Mouse (Mus musculus) embryonic facial prominence, embryonic 13.5 days (tissue): Measurements from ENCODE around the gene Rasa2. TPM values are rescaled to one million over a fixed set of nuclear protein-coding genes. Genes with fewer than 3 reads are reported as not detected.
"Not testable (repeated sequence)": the region's sequence is repeated elsewhere in the genome, so short reads cannot be mapped to it uniquely, and the experiment has no call there.

ENCODE experiments used
- ATAC-seq: fragments of 200-750 bp; cut with Nextera tagmentation; 2 replicates; pipeline ENCODE4 v1.8.0; 2017; ENCODE audit warnings: low read depth; ENCODE audit not compliant: insufficient number of reproducible peaks, insufficient read depth, low FRiP score, low TSS enrichment
- H3K27ac ChIP-seq: fragments of 300-500 bp; sonication (generic); 2 replicates; pipeline ENCODE4 v1.5.1; 2015; ENCODE audit warnings: moderate library complexity, mild to moderate bottlenecking, inconsistent platforms
- H3K27me3 ChIP-seq: fragments of 300-500 bp; sonication (generic); 2 replicates; pipeline ENCODE4 v1.6.1; 2015; ENCODE audit warnings: mild to moderate bottlenecking, inconsistent platforms
- H3K36me3 ChIP-seq: fragments of 300-500 bp; sonication (generic); 2 replicates; pipeline ENCODE4 v1.6.1; 2015; ENCODE audit warnings: mild to moderate bottlenecking, inconsistent platforms
- H3K4me1 ChIP-seq: fragments of 300-500 bp; sonication (generic); 2 replicates; pipeline ENCODE4 v1.6.1; 2015; ENCODE audit warnings: inconsistent platforms
- H3K4me2 ChIP-seq: fragments of 300-500 bp; sonication (generic); 2 replicates; pipeline ENCODE4 v1.6.1; 2015; ENCODE audit warnings: moderate library complexity, mild to moderate bottlenecking, inconsistent platforms
- H3K4me3 ChIP-seq: fragments of 300-500 bp; sonication (generic); 2 replicates; pipeline ENCODE4 v1.5.1; 2015; ENCODE audit warnings: mild to moderate bottlenecking, inconsistent platforms
- H3K9ac ChIP-seq: fragments of 300-500 bp; sonication (generic); 2 replicates; pipeline ENCODE4 v1.6.1; 2015; ENCODE audit warnings: mild to moderate bottlenecking, inconsistent platforms
- H3K9me3 ChIP-seq: fragments of 300-500 bp; sonication (generic); 2 replicates; pipeline ENCODE4 v1.6.1; 2016; ENCODE audit warnings: inconsistent platforms
- WGBS: fragments of 180-500 bp; shearing (Covaris S2); methylation state at CpG from one replicate; pipeline ENCODE4 v1.1.7; 2015; ENCODE audit warnings: mixed read lengths; 5-methylcytosine and 5-hydroxymethylcytosine counted together
- polyA plus RNA-seq: library from polyadenylated mRNA; unstranded; fragments of >200 nt; fragmentation: Nextera tagmentation; extraction: Ambion mirVana; gene quantifications from 2 replicates; pipeline ENCODE4 v1.2.1, GENCODE M21; 2015

Gene Rasa2
- polyA plus RNA-seq, 1 experiment from 2014 or later = 21.5 TPM

DNA sequence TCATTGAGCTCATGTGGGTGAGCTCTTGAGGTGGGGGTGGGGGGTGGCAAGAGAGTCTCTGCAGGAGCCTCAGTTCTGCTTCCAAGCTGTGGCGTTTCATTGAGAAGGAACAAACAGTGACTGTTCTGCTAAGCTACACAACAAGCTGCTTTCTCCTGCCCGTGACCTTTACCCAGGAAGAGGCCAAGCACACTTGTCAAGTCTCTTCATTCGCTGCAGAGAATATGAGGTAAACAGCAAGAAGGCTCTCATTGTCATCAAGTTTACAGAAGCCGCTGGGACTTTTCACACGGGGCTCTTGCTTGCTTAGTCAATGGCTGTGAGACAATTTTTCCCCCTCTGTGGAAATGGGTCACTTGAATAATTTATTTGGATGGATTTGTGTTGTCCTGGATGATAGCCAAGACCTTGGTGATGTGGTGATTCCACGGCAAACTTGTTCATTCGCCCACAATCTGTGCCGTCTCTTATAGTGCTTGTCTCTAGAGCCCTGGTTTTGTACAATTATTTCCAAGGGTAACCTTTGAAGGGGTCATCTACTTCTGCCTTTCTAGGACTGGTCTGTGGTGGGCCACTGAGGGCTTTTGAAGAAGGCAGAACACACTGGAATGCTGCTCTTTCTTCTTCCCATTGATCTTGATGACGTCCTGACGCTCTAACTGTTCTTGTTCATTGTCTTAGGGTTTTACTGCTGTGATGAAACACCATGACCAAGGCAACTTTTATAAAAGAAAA lies 29.3 kb upstream of the Rasa2 start:
- Histone ChIP-seq H3K9me3 (no peaks in the 10 kb centered on the region), H3K36me3 (no peaks in the 10 kb centered on the region), H3K4me3 (no peak overlapping the region), H3K27me3 (no peaks in the 10 kb centered on the region), H3K4me1 (no peaks in the 10 kb centered on the region), H3K27ac (no peak overlapping the region), H3K9ac (no peak overlapping the region), H3K4me2 (no peak overlapping the region)
- ATAC-seq = no peak
- 63% methylated on average over 10 of the region's 10 CpGs for WGBS

DNA sequence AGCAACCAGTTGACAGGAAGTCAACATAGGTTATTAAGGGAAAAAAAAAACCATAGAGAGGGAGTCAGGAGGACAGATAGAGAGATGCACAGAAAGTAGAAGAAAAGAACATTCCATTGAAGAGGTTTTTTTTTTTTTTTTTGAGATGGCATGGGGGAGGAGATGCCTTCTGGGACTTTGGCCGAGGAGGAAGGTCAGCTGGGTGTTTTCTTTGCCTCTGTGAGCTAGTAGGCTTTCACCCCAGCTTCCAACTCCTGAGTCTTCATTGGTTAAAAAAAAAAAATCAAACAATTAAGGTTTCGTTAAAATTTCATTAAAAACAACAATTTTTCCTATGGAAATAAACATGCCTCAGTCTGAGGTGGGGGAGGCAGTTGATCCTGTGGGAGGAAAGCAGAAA lies 28.4 kb upstream of the Rasa2 start:
- Histone ChIP-seq H3K9ac (no peak overlapping the region), H3K27me3 (no peaks in the 10 kb centered on the region), H3K9me3 (no peaks in the 10 kb centered on the region), H3K36me3 (no peaks in the 10 kb centered on the region), H3K4me2 (no peak overlapping the region), H3K4me3 (no peak overlapping the region), H3K27ac (no peak overlapping the region), H3K4me1 (no peaks in the 10 kb centered on the region)
- WGBS = 57% methylated on average over 2 of the region's 2 CpGs
- ATAC-seq = no peak

GRCm38 (mm10) chr9:96653538-96653937 lies 22.1 kb upstream of the Rasa2 start:
- Histone ChIP-seq H3K4me3 (no peak overlapping the region), H3K9me3 (no peaks in the 10 kb centered on the region), H3K36me3 (no peaks in the 10 kb centered on the region), H3K27me3 (no peaks in the 10 kb centered on the region), H3K4me1 (no peaks in the 10 kb centered on the region), H3K27ac (no peak overlapping the region), H3K4me2 (no peak overlapping the region), H3K9ac (no peak overlapping the region)
- WGBS = 68% methylated on average over 4 of the region's 4 CpGs
- no peak for ATAC-seq

- 66% methylated on average over 6 of the region's 6 CpGs for WGBS
- H3K27ac ChIP-seq = no peak overlapping the region
- ATAC-seq = no peak
Measured at GRCm38 (mm10) chr9:96652763-96653162, 21.3 kb upstream of the Rasa2 start.

DNA sequence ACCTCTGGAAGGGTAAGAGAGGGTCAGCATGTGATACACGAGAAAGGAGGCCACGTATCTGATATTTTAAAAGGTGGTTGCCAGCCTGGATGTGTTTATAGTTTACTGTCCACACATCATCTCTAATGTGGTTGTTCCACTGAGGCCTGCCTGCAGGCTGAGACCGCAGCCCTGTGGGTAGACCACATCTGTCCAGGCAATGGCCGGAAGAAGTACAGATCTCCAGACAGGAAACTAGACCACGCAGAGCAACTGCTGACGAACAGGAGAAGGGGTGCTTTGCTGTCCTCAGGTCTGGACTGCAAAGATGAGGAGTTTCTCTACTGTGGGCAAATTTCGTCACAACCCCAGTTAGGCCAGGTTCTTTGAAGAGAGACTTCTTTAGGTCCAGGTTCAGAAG lies 19.4 kb upstream of the Rasa2 start:
- ATAC-seq = no peak
- Histone ChIP-seq H3K27ac (no peak overlapping the region), H3K9me3 (no peaks in the 10 kb centered on the region), H3K36me3 (no peaks in the 10 kb centered on the region), H3K4me2 (no peak overlapping the region), H3K27me3 (no peaks in the 10 kb centered on the region), H3K9ac (no peak overlapping the region), H3K4me3 (no peak overlapping the region), H3K4me1 (no peaks in the 10 kb centered on the region)
- 74% methylated on average over 7 of the region's 7 CpGs for WGBS

More at GRCm38 (mm10) chr9:96652763-96653162, 21.3 kb upstream of the Rasa2 start:
- Histone ChIP-seq H3K36me3 (no peaks in the 10 kb centered on the region), H3K27me3 (no peaks in the 10 kb centered on the region), H3K9me3 (no peaks in the 10 kb centered on the region), H3K9ac (no peak overlapping the region), H3K4me1 (no peaks in the 10 kb centered on the region), H3K4me2 (no peak overlapping the region), H3K4me3 (no peak overlapping the region)

- Histone ChIP-seq H3K36me3 (no peaks in the 10 kb centered on the region), H3K9ac (no peak overlapping the region), H3K9me3 (no peaks in the 10 kb centered on the region), H3K4me3 (no peak overlapping the region), H3K27me3 (no peaks in the 10 kb centered on the region), H3K4me2 (no peak overlapping the region), H3K4me1 (no peaks in the 10 kb centered on the region), H3K27ac (no peak overlapping the region)
- WGBS = 61% methylated on average over 9 of the region's 9 CpGs
- ATAC-seq = no peak
Measured at GRCm38 (mm10) chr9:96649924-96650323, 18.5 kb upstream of the Rasa2 start.

- H3K4me2 ChIP-seq = no peak overlapping the region
- 86% methylated on average over 4 of the region's 4 CpGs for WGBS
- H3K27me3 ChIP-seq = no peaks in the 10 kb centered on the region
- H3K27ac ChIP-seq = no peak overlapping the region
- no peaks in the 10 kb centered on the region for H3K9me3 ChIP-seq
- H3K4me3 ChIP-seq = no peak overlapping the region
- no peaks in the 10 kb centered on the region for H3K36me3 ChIP-seq
- ATAC-seq = no peak
- H3K4me1 ChIP-seq = no peaks in the 10 kb centered on the region
- no peak overlapping the region for H3K9ac ChIP-seq
Measured at GRCm38 (mm10) chr9:96649362-96649761, 17.9 kb upstream of the Rasa2 start.

GRCm38 (mm10) chr9:96646668-96647295 lies 15.4 kb upstream of the Rasa2 start:
- Histone ChIP-seq H3K4me2 (no peak overlapping the region), H3K9ac (no peak overlapping the region), H3K27me3 (no peaks in the 10 kb centered on the region), H3K36me3 (no peaks in the 10 kb centered on the region), H3K4me1 (no peaks in the 10 kb centered on the region), H3K9me3 (no peaks in the 10 kb centered on the region), H3K4me3 (no peak overlapping the region), H3K27ac (no peak overlapping the region)
- ATAC-seq = no peak
- WGBS = 50% methylated on average over 2 of the region's 2 CpGs

DNA sequence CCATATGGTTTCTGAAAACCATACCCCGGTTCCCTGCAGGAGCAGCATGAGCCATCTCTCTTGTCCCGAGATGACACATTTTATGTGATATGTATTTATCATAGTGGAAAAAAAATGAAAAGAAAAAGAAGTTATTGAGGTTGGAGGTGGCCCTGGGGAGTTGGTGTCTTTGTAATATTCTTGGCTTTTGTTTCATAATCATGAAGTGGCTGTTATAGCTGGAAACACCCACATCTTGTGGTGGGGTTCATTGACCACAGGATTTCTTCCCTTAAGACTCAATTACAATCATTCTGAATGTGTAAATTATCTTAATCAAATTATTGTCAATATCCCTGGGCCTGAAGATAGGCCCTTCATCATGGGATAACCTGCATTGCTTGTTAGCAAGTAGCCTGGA lies 13.4 kb upstream of the Rasa2 start:
- no peaks in the 10 kb centered on the region for H3K4me1 ChIP-seq
- ATAC-seq = no peak
- H3K27ac ChIP-seq = no peak overlapping the region
- no peaks in the 10 kb centered on the region for H3K27me3 ChIP-seq
- 89% methylated on average over 2 of the region's 2 CpGs for WGBS
- H3K4me2 ChIP-seq = no peak overlapping the region
- no peaks in the 10 kb centered on the region for H3K36me3 ChIP-seq
- H3K4me3 ChIP-seq = no peak overlapping the region
- no peak overlapping the region for H3K9ac ChIP-seq
- no peaks in the 10 kb centered on the region for H3K9me3 ChIP-seq

DNA sequence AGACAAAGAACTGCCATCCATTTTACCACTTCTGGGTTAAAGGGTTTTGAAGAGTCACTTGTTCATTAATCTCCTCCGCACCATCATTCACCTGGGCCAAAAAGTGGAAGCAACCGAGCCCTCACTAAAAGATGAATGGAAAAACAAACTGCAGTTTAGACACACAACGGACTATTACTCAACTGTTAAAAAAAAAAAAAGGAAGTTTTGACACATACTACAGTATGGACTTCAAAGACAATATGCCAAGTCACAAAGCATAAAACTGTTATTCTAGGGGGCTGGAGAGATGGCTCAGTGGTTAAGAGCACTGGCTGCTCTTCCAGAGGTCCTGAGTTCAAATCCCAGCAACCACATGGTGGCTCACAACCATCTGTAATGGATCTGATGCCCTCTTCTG lies 12.6 kb upstream of the Rasa2 start:
- H3K4me1 ChIP-seq, H3K9me3 ChIP-seq, ATAC-seq, H3K4me2 ChIP-seq, H3K9ac ChIP-seq, H3K27me3 ChIP-seq, H3K4me3 ChIP-seq, H3K36me3 ChIP-seq, H3K27ac ChIP-seq: not testable (repeated sequence)
- WGBS = 93% methylated on average over 3 of the region's 3 CpGs

- H3K4me2 ChIP-seq = no peak overlapping the region
- H3K36me3 ChIP-seq = no peaks in the 10 kb centered on the region
- ATAC-seq = no peak
- 89% methylated on average over 7 of the region's 7 CpGs for WGBS
- H3K27ac ChIP-seq = no peak overlapping the region
- H3K4me3 ChIP-seq = no peak overlapping the region
- no peak overlapping the region for H3K9ac ChIP-seq
- no peaks in the 10 kb centered on the region for H3K4me1 ChIP-seq
- H3K27me3 ChIP-seq = no peaks in the 10 kb centered on the region
- H3K9me3 ChIP-seq = no peaks in the 10 kb centered on the region
Measured at GRCm38 (mm10) chr9:96639451-96639850, 8.0 kb upstream of the Rasa2 start.

- 75% methylated on average over 7 of the region's 7 CpGs for WGBS
- H3K4me2 ChIP-seq = no peak overlapping the region
- H3K9ac ChIP-seq = no peak overlapping the region
- no peaks in the 10 kb centered on the region for H3K4me1 ChIP-seq
- no peaks in the 10 kb centered on the region for H3K36me3 ChIP-seq
- H3K9me3 ChIP-seq = no peaks in the 10 kb centered on the region
- no peak for ATAC-seq
- no peak overlapping the region for H3K27ac ChIP-seq
- H3K27me3 ChIP-seq = no peaks in the 10 kb centered on the region
- no peak overlapping the region for H3K4me3 ChIP-seq
Measured at GRCm38 (mm10) chr9:96638508-96638907, 7.1 kb upstream of the Rasa2 start.
